Mouse (Mus musculus): ENCODE data around the gene Trp53i13. TPM values are rescaled to one million over a fixed set of nuclear protein-coding genes. Genes with fewer than 3 reads are reported as not detected.

Gene Trp53i13
- polyA plus RNA-seq, 1 experiment from 2014 or later, result 32.2 TPM

DNA sequence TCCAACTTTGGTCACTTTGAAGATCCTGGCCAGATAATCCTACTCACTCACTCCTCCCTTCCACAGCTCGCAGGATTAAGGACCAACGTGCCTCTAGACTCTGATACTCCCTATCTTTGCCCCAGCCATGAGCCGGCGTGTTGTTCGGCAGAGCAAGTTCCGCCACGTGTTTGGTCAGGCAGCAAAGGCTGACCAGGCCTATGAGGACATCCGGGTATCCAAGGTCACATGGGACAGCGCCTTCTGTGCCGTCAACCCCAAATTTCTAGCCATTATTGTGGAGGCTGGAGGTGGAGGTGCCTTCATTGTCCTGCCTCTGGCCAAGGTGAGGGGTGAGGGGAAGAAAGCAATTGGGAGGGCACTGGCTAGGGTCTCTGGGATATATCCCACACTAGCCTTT is 52.0 kb downstream of the Trp53i13 start:
- no peaks in the 10 kb centered on the region for H3K9me3 ChIP-seq (ENCODE audit: control insufficient read depth, low read length)
- no peak overlapping the region for H3K27ac ChIP-seq (ENCODE audit: low read depth, low read length)
- no peak overlapping the region for H3K4me2 ChIP-seq (ENCODE audit: low read depth, low read length, severe bottlenecking)
- H3K9ac ChIP-seq (ENCODE audit: low read length), result no peak overlapping the region
- no peak for DNase-seq (ENCODE audit: low spot score)
- WGBS, result 72% methylated on average over 10 of the region's 10 CpGs
- peaks cover 45% of the 10 kb centered on the region for H3K27me3 ChIP-seq (ENCODE audit: control insufficient read depth, insufficient read depth, low read length)
- no peaks in the 10 kb centered on the region for H3K36me3 ChIP-seq (ENCODE audit: control insufficient read depth, insufficient read depth, low read length)
- ATAC-seq (replicated peaks; ENCODE audit: low FRiP score), result no peak
- H3K4me1 ChIP-seq (replicated peaks; ENCODE audit: control insufficient read depth, insufficient read depth, low read length), result peaks cover 4% of the 10 kb centered on the region; the same call in 1 of the 2 replicates
- no peak overlapping the region for H3K4me3 ChIP-seq (ENCODE audit: low read depth, low read length)

DNA sequence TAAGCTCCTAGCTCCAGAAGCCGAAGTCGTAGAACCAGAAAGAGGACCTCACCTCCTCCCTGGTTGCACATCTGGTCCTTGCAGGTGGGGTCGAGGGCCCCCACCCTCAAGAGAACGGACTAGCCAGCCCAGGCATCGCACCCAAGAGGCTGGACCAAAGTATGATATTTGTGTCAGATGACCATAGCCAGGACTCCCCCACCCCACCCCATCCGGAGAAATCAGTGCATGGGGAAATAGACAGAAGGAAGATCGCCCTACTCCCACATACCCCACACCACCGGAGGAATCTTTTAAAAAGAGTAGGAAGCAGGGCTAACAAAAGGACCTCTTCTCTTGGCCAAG is 52.7 kb downstream of the Trp53i13 start:
- Histone ChIP-seq H3K9ac (ENCODE audit: low read length) (peak overlapping the region; percentile 41), H3K27me3 (ENCODE audit: control insufficient read depth, insufficient read depth, low read length) (peaks cover 44% of the 10 kb centered on the region), H3K4me3 (ENCODE audit: low read depth, low read length) (peak overlapping the region; percentile 49; the same call in 1 of the 2 replicates)

DNA sequence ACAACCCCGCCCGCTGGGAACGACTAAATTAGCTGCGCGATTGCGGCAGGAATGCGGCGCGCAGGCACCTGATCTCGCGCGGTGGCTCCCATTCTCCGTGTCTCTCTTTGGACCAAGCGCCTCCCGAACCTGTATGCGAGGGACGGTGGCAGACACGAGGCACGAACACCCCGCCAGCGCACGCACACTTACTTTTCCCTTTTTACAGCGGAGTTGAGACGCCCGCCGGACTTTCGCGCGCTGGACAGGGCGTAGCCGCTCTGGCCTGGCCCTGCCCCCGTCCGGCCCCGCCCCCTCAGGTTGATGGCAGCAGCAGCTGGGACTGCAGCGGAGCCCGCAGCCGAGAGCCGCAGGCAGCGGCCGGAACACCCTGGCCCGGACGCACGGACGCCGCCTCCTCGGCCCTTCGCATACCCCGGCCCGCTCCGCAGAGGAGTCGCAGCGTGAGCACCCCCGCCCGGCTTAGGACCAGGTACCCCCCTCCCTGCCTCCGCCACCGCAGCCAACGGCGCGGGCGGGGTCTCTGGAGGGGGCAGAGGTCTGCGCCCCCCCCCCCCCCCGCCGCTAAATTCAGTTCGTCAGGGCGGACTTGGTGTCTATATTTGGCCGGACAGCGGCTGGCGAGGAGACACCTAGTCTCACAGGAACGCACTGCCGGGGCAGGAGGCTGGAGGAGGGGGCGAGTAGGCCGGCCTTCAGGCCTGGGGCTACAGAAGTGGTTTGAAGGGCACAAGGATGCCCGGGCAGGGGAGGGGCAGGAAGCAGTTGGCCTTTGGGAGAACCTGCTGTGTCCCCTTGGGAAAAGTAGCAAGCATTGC is 53.3 kb downstream of the Trp53i13 start, which contains the start of gene Coro6:
TSS of gene Coro6 (plus strand) at position 129 of the 818 bp plus-strand sequence.
- Histone ChIP-seq H3K4me2 (ENCODE audit: low read depth, low read length, severe bottlenecking) (peak within 1 kb of the TSS; percentile 99), H3K9me3 (ENCODE audit: control insufficient read depth, low read length) (no peaks in the 10 kb centered on the region), H3K4me3 (ENCODE audit: low read depth, low read length) (peak within 1 kb of the TSS; percentile 49), H3K27me3 (ENCODE audit: control insufficient read depth, insufficient read depth, low read length) (peaks cover 40% of the 10 kb centered on the region), H3K36me3 (ENCODE audit: control insufficient read depth, insufficient read depth, low read length) (no peaks in the 10 kb centered on the region), H3K4me1 (replicated peaks; ENCODE audit: control insufficient read depth, insufficient read depth, low read length) (peaks cover 4% of the 10 kb centered on the region; the same call in 1 of the 2 replicates), H3K9ac (ENCODE audit: low read length) (peak within 1 kb of the TSS; percentile 41), H3K27ac (ENCODE audit: low read depth, low read length) (no peak within 1 kb of the TSS)
- peak; percentile 69 for ATAC-seq (replicated peaks; ENCODE audit: low FRiP score)
- under 1% methylated on average over 70 of the region's 73 CpGs for WGBS
- DNase-seq (ENCODE audit: low spot score), result peak; percentile 83

More for the DNA sequence above, 52.7 kb downstream of the Trp53i13 start:
- 47% methylated on average over 8 of the region's 8 CpGs for WGBS
- Histone ChIP-seq H3K27ac (ENCODE audit: low read depth, low read length) (no peak overlapping the region), H3K9me3 (ENCODE audit: control insufficient read depth, low read length) (no peaks in the 10 kb centered on the region), H3K4me1 (replicated peaks; ENCODE audit: control insufficient read depth, insufficient read depth, low read length) (peaks cover 4% of the 10 kb centered on the region; the same call in 1 of the 2 replicates), H3K36me3 (ENCODE audit: control insufficient read depth, insufficient read depth, low read length) (no peaks in the 10 kb centered on the region), H3K4me2 (ENCODE audit: low read depth, low read length, severe bottlenecking) (peak overlapping the region; percentile 99; the same call in 1 of the 2 replicates)
- DNase-seq (ENCODE audit: low spot score) (no peak), ATAC-seq (replicated peaks; ENCODE audit: low FRiP score) (no peak)

DNA sequence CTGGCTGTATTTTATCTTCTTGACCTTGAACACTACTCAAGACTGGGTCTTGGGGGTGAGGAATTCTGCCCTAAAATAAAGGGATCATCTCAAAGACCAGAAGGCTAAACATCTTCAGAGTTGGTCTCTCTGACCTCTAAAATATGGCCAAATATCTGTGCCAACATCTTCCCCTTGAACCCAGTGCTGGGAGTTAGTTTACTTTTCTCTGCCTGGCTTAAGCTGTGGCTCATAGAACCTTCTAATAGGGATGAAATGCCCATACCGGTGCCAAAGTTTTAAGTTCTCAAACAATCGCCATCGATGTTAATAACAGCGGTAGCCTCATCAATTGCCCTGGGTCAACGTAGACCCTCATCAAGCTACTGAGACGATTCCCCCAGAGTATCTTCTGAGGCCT is 53.9 kb downstream of the Trp53i13 start:
- Histone ChIP-seq H3K27me3 (ENCODE audit: control insufficient read depth, insufficient read depth, low read length) (peaks cover 35% of the 10 kb centered on the region), H3K9me3 (ENCODE audit: control insufficient read depth, low read length) (no peaks in the 10 kb centered on the region), H3K4me3 (ENCODE audit: low read depth, low read length) (peak overlapping the region; percentile 49), H3K27ac (ENCODE audit: low read depth, low read length) (no peak overlapping the region), H3K4me1 (replicated peaks; ENCODE audit: control insufficient read depth, insufficient read depth, low read length) (peaks cover 4% of the 10 kb centered on the region; the same call in 1 of the 2 replicates), H3K36me3 (ENCODE audit: control insufficient read depth, insufficient read depth, low read length) (no peaks in the 10 kb centered on the region), H3K9ac (ENCODE audit: low read length) (peak overlapping the region; percentile 41), H3K4me2 (ENCODE audit: low read depth, low read length, severe bottlenecking) (peak overlapping the region; percentile 99)
- 6% methylated on average over 6 of the region's 6 CpGs for WGBS
- DNase-seq (ENCODE audit: low spot score), result no peak
- no peak for ATAC-seq (replicated peaks; ENCODE audit: low FRiP score)

Other genes starting within 250 kb of the Trp53i13 start
- gene Coro6, start 53.6 kb downstream of the Trp53i13 start, polyA plus RNA-seq (2014; fragmentation: Nextera tagmentation; extraction: Ambion mirVana), result 0.08 and 0.40 TPM in 2 replicates
- 19.0 and 22.0 TPM in 2 replicates for gene Ankrd13b, start 26.3 kb downstream of the Trp53i13 start, polyA plus RNA-seq (2014; fragmentation: Nextera tagmentation; extraction: Ambion mirVana)
- gene Git1, start 22.4 kb downstream of the Trp53i13 start, polyA plus RNA-seq (2014; fragmentation: Nextera tagmentation; extraction: Ambion mirVana), result 19.2 and 21.2 TPM in 2 replicates
- 3.3 TPM in 2 replicates for gene Abhd15, start 859 bp downstream of the Trp53i13 start, polyA plus RNA-seq (2014; fragmentation: Nextera tagmentation; extraction: Ambion mirVana)
- 0.19 TPM in 1 of 2 replicates, not detected in the other for gene Gm10392, start 3.2 kb upstream of the Trp53i13 start, polyA plus RNA-seq (2014; fragmentation: Nextera tagmentation; extraction: Ambion mirVana)
- 24.0 and 24.6 TPM in 2 replicates for gene Taok1, start 91.8 kb upstream of the Trp53i13 start, polyA plus RNA-seq (2014; fragmentation: Nextera tagmentation; extraction: Ambion mirVana)
- 4.6 and 5.7 TPM in 2 replicates for gene Nufip2, start 170.2 kb upstream of the Trp53i13 start, polyA plus RNA-seq (2014; fragmentation: Nextera tagmentation; extraction: Ambion mirVana)
- gene Cryba1, start 209.3 kb upstream of the Trp53i13 start, polyA plus RNA-seq (2014; fragmentation: Nextera tagmentation; extraction: Ambion mirVana), result 0.61 and 1.6 TPM in 2 replicates
- gene Myo18a, start 247.3 kb upstream of the Trp53i13 start, polyA plus RNA-seq (2014; fragmentation: Nextera tagmentation; extraction: Ambion mirVana), result 28.4 and 31.4 TPM in 2 replicates